Mouse (Mus musculus) myocyte (in vitro differentiated cells): ENCODE measurements around the gene Scp2. TPM values are rescaled to one million over a fixed set of nuclear protein-coding genes. Genes with fewer than 3 reads are reported as not detected.

ENCODE experiments used
- H3K27me3 ChIP-seq: one replicate; pipeline ENCODE4 v1.6.1; 2011; ENCODE audit not compliant: control insufficient read depth, insufficient read depth, insufficient read length
- H3K36me3 ChIP-seq: one replicate; pipeline ENCODE4 v1.6.1; 2011; ENCODE audit not compliant: control insufficient read depth, insufficient read depth
- H3K4me2 ChIP-seq: one replicate; pipeline ENCODE4 v1.6.1; 2011; ENCODE audit warnings: low read depth, control low read depth
- H3K4me3 ChIP-seq: one replicate; pipeline ENCODE4 v1.5.1; 2011; ENCODE audit warnings: mild to moderate bottlenecking, control low read depth, moderate library complexity
- H3K79me2 ChIP-seq: one replicate; pipeline ENCODE4 v1.6.1; 2011; ENCODE audit not compliant: control insufficient read depth, insufficient read depth
- H3ac ChIP-seq: one replicate; pipeline ENCODE4 v1.6.1; 2011; ENCODE audit not compliant: control insufficient read depth, insufficient read length
- CEBPB ChIP-seq: IDR thresholded peaks from 2 replicates; pipeline ENCODE4 v1.6.1; 2011; ENCODE audit warnings: mild to moderate bottlenecking, moderate library complexity; ENCODE audit not compliant: poor library complexity, insufficient read depth, severe bottlenecking
- E2F4 ChIP-seq: IDR thresholded peaks from one replicate; pipeline ENCODE4 v1.6.1; 2011; ENCODE audit warnings: mild to moderate bottlenecking, control low read depth, moderate library complexity; ENCODE audit not compliant: insufficient read depth
- MAX ChIP-seq: IDR thresholded peaks from one replicate; pipeline ENCODE4 v1.6.1; 2011; ENCODE audit warnings: low read depth, mild to moderate bottlenecking, control low read depth
- MYOD1 ChIP-seq, 3 experiments: IDR thresholded peaks; one replicate each; pipeline ENCODE4 v1.6.1; 2011; ENCODE audit warnings: control low read depth in 2 of 3, low read depth in 2 of 3, mild to moderate bottlenecking in 2 of 3, moderate library complexity in 1 of 3; ENCODE audit not compliant: insufficient read length in 2 of 3, control insufficient read depth in 1 of 3
- MYOG ChIP-seq, 3 experiments: IDR thresholded peaks; one replicate each; pipeline ENCODE4 v1.6.1; 2011; ENCODE audit warnings: control low read depth in 2 of 3, low read depth in 2 of 3, mild to moderate bottlenecking in 2 of 3; ENCODE audit not compliant: insufficient read length in 2 of 3, control insufficient read depth in 1 of 3, insufficient read depth in 1 of 3
- POLR2A ChIP-seq: IDR thresholded peaks from one replicate; pipeline ENCODE4 v1.6.1; 2011; ENCODE audit warnings: low read depth, mild to moderate bottlenecking, control low read depth, moderate library complexity; ENCODE audit not compliant: insufficient read length
- POLR2AphosphoS2 ChIP-seq: IDR thresholded peaks from one replicate; pipeline ENCODE4 v1.6.1; 2011; ENCODE audit warnings: low read depth, control low read depth; ENCODE audit not compliant: insufficient read length
- REST ChIP-seq: IDR thresholded peaks from one replicate; pipeline ENCODE4 v1.6.1; 2011; ENCODE audit warnings: mild to moderate bottlenecking, control low read depth, moderate library complexity; ENCODE audit not compliant: insufficient read depth, insufficient read length
- SRF ChIP-seq: IDR thresholded peaks from one replicate; pipeline ENCODE4 v1.6.1; 2011; ENCODE audit warnings: low read depth; ENCODE audit not compliant: control insufficient read depth, insufficient read length
- TCF12 ChIP-seq: IDR thresholded peaks from one replicate; pipeline ENCODE4 v1.6.1; 2011; ENCODE audit warnings: mild to moderate bottlenecking, control low read depth; ENCODE audit not compliant: poor library complexity, insufficient read depth, severe bottlenecking
- TCF3 ChIP-seq: IDR thresholded peaks from one replicate; pipeline ENCODE4 v1.6.1; 2011; ENCODE audit warnings: low read depth, control low read depth; ENCODE audit not compliant: insufficient read length
- USF1 ChIP-seq: IDR thresholded peaks from one replicate; pipeline ENCODE4 v1.6.1; 2011; ENCODE audit warnings: low read depth, mild to moderate bottlenecking, control low read depth, moderate library complexity
- polyA plus RNA-seq: library from polyadenylated mRNA; unstranded; fragments of >200 nt; fragmentation: generic; extraction: Trizol; gene quantifications from one replicate; pipeline ENCODE4 v1.2.1, GENCODE M21; 2012; ENCODE audit warnings: missing spikeins

Gene Scp2
- polyA plus RNA-seq, 1 experiment = 79.8 TPM

GRCm38 (mm10) chr4:108109728-108110127 is 35.1 kb downstream of the Scp2 start:
- no peak for TF ChIP-seq MYOG (IDR thresholded peaks at IDR 0.05; ENCODE audit: control insufficient read depth in 1 of 3, insufficient read depth in 1 of 3, insufficient read length in 2 of 3, low read depth in 2 of 3)
- no peak for TF ChIP-seq MYOD1 (IDR thresholded peaks at IDR 0.05; ENCODE audit: control insufficient read depth in 1 of 3, insufficient read length in 2 of 3, low read depth in 2 of 3)
- TF ChIP-seq E2F4 = no peak
- no peak for TF ChIP-seq POLR2AphosphoS2

GRCm38 (mm10) chr4:108096345-108096744 is 48.5 kb downstream of the Scp2 start, which contains the start of gene Podn:
Gene Podn, minus strand, starts transcription at chr4:108096445.
- Histone ChIP-seq H3K27me3 (no peaks in the 10 kb centered on the region), H3K79me2 (no peaks in the 10 kb centered on the region), H3K4me3 (no peak within 1 kb of the TSS), H3ac (no peak within 1 kb of the TSS), H3K36me3 (peaks cover 5% of the 10 kb centered on the region), H3K4me2 (no peak within 1 kb of the TSS)
- TF ChIP-seq MAX (no peak), TCF3 (no peak), TCF12 (no peak), MYOG (IDR thresholded peaks at IDR 0.05; ENCODE audit: control insufficient read depth in 1 of 3, insufficient read depth in 1 of 3, insufficient read length in 2 of 3, low read depth in 2 of 3) (no peak), E2F4 (no peak), USF1 (no peak), MYOD1 (IDR thresholded peaks at IDR 0.05; ENCODE audit: control insufficient read depth in 1 of 3, insufficient read length in 2 of 3, low read depth in 2 of 3) (no peak), CEBPB (no peak), SRF (no peak), REST (no peak), POLR2AphosphoS2 (no peak), POLR2A (no peak)

More at GRCm38 (mm10) chr4:108109728-108110127, 35.1 kb downstream of the Scp2 start:
- H3K4me2 ChIP-seq = no peak overlapping the region
- H3K79me2 ChIP-seq = no peaks in the 10 kb centered on the region
- H3K4me3 ChIP-seq = no peak overlapping the region
- no peak overlapping the region for H3ac ChIP-seq
- H3K36me3 ChIP-seq = peaks cover 3% of the 10 kb centered on the region
- H3K27me3 ChIP-seq = no peaks in the 10 kb centered on the region

GRCm38 (mm10) chr4:108092741-108093397 is 51.9 kb downstream of the Scp2 start:
- Histone ChIP-seq H3K4me2 (no peak overlapping the region), H3K27me3 (no peaks in the 10 kb centered on the region), H3ac (no peak overlapping the region), H3K36me3 (peaks cover 2% of the 10 kb centered on the region), H3K4me3 (no peak overlapping the region), H3K79me2 (no peaks in the 10 kb centered on the region)
- TF ChIP-seq MYOG (IDR thresholded peaks at IDR 0.05; ENCODE audit: control insufficient read depth in 1 of 3, insufficient read depth in 1 of 3, insufficient read length in 2 of 3, low read depth in 2 of 3) (no peak), TCF3 (no peak), POLR2AphosphoS2 (no peak), MYOD1 (IDR thresholded peaks at IDR 0.05; ENCODE audit: control insufficient read depth in 1 of 3, insufficient read length in 2 of 3, low read depth in 2 of 3) (no peak), SRF (no peak), USF1 (no peak), CEBPB (no peak), E2F4 (no peak), TCF12 (no peak), POLR2A (no peak), REST (no peak), MAX (no peak)

- Histone ChIP-seq H3K4me2 (no peak overlapping the region), H3K36me3 (peaks cover 9% of the 10 kb centered on the region), H3K27me3 (no peaks in the 10 kb centered on the region), H3ac (no peak overlapping the region), H3K79me2 (no peaks in the 10 kb centered on the region), H3K4me3 (no peak overlapping the region)
- TF ChIP-seq E2F4 (no peak), CEBPB (no peak), MAX (no peak), SRF (no peak), TCF3 (no peak), TCF12 (no peak), USF1 (no peak), REST (no peak), POLR2AphosphoS2 (no peak), MYOD1 (IDR thresholded peaks at IDR 0.05; ENCODE audit: control insufficient read depth in 1 of 3, insufficient read length in 2 of 3, low read depth in 2 of 3) (no peak), MYOG (IDR thresholded peaks at IDR 0.05; ENCODE audit: control insufficient read depth in 1 of 3, insufficient read depth in 1 of 3, insufficient read length in 2 of 3, low read depth in 2 of 3) (no peak), POLR2A (no peak)
These were observed 60.8 kb downstream of the Scp2 start for GRCm38 (mm10) chr4:108083993-108084392.
